Mouse (Mus musculus): ENCODE data around the gene Nrp1. TPM values are rescaled to one million over a fixed set of nuclear protein-coding genes. Genes with fewer than 3 reads are reported as not detected.
A peak's percentile ranks its signal among the peaks of the same experiment; 100 is the strongest.

The Nrp1 gene
- polyA plus RNA-seq, 1 experiment: 156 TPM

DNA sequence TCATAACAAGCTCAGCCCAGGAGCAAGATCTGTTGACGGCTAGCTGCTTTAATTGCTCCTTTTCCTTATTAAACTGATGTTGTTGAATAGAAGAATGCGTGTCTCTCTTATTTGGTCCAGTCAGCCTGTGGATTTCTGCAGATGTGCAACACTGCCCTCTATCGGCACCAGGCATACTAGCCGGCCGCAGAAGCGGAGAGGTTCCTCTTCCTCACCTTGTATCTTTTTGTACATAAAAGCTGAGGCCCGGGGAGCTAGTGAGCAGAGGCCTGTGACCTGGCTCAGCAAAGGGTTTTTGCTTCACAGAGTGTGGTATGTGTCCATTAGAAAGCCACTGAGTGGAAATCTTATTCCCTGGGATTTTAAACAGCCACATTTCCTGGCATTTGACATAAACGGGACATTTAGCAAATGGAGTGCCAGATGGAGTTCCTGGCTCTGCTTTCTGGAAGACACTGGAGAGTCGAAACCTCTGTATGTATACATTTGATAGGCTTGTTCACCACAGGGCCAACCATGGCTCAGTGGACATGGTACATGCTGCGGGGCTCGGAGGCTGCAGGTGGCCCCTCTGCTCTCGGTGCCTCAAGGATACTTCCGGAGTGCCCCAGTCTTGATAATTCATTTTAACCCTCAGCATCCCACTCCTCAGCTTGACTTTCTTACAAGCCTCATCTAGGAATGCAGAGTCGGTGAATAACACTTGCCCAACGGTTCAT, 193.2 kb downstream of the Nrp1 start:
- peak; percentile 64 for DNase-seq
- Histone ChIP-seq H3K4me1 (ENCODE audit: control insufficient read depth, insufficient read depth, low read length) (peaks cover under 1% of the 10 kb centered on the region; the same call in 1 of the 2 replicates), H3K4me3 (replicated peaks; ENCODE audit: extremely low read depth, low read depth, low read length) (no peak overlapping the region)
- WGBS: 43% methylated on average over 15 of the region's 15 CpGs
- no peak for TF ChIP-seq POLR2A (IDR thresholded peaks at IDR 0.05; ENCODE audit: borderline replicate concordance, extremely low read depth, low read depth, low read length)
- TF ChIP-seq CTCF (IDR thresholded peaks at IDR 0.05; ENCODE audit: insufficient read depth, low read length): peak; percentile 92
